Mouse (Mus musculus): ENCODE measurements around the gene Naif1. TPM values are rescaled to one million over a fixed set of nuclear protein-coding genes. Genes with fewer than 3 reads are reported as not detected.
A peak's percentile ranks its signal among the peaks of the same experiment; 100 is the strongest.

The Naif1 gene
- polyA plus RNA-seq, 1 experiment from 2014 or later, result 5.8 TPM

DNA sequence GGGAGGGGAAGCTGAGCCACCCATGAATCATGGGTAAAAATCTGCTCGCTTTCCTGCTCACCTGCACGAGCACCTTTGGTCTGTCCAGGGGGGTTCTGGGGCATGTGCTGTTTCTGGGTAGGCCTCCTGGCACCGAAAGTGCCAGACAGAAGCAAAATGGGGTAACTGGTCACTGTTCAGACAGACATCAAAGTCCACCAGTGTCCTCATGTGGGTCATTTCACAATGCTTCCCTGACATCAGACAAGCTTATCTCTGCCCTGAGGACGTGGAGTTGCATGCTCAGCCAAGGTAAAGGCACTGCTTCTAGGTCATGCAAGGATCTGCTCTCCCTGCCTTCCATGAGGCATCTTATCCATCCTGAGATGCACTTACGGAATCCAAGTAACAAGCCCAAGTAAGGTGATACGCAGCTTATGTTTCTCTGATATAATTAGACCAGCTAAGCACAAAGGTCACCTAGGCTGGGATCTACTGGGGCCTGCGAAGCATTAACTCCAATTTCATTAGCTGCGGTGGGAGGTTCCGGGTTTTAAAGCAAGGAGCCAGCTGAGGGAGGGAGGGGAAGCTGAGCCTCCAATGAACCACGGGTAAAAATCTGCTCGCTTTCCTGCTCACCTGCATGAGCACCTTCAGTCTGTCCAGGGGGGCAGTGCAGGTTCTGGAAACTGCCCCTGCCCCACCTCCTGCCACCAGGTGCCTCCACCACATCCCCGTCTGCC lies 31.7 kb upstream of the Naif1 start:
- Histone ChIP-seq H3K9me3 (no peaks in the 10 kb centered on the region), H3K4me1 (replicated peaks) (peaks cover 16% of the 10 kb centered on the region), H3K9ac (no peak overlapping the region), H3K36me3 (peaks cover 62% of the 10 kb centered on the region), H3K27me3 (no peaks in the 10 kb centered on the region), H3K4me3 (no peak overlapping the region), H3K27ac (replicated peaks) (no peak overlapping the region), H3K4me2 (no peak overlapping the region)
- ATAC-seq (ENCODE audit: low FRiP score, low read depth), result no peak
- 93% methylated on average over 12 of the region's 12 CpGs for WGBS

DNA sequence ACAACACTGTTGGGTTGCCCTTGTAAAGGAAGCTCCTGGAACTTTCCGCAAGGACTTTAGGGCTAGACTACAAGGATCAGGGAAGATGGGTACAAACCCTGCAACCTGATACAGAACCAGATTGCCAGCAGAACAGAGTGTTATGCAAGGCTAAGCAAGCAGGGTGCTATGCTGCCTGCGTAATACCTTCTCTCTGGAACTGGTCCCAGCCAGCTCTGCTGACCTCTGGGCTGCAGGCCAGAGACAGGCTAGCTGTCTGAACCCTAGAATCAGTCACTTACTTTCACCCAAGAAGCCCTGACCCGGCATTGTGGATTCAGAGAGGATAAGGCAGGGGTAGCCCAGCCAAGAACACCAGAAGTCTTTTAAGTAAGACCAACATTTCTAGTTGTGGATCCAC lies 30.9 kb upstream of the Naif1 start:
- Histone ChIP-seq H3K9ac (no peak overlapping the region), H3K4me1 (replicated peaks) (peaks cover 24% of the 10 kb centered on the region), H3K27ac (replicated peaks) (no peak overlapping the region), H3K9me3 (no peaks in the 10 kb centered on the region), H3K27me3 (no peaks in the 10 kb centered on the region), H3K36me3 (peaks cover 62% of the 10 kb centered on the region), H3K4me2 (no peak overlapping the region), H3K4me3 (no peak overlapping the region)
- 89% methylated on average over 3 of the region's 3 CpGs for WGBS
- no peak for ATAC-seq (ENCODE audit: low FRiP score, low read depth)

DNA sequence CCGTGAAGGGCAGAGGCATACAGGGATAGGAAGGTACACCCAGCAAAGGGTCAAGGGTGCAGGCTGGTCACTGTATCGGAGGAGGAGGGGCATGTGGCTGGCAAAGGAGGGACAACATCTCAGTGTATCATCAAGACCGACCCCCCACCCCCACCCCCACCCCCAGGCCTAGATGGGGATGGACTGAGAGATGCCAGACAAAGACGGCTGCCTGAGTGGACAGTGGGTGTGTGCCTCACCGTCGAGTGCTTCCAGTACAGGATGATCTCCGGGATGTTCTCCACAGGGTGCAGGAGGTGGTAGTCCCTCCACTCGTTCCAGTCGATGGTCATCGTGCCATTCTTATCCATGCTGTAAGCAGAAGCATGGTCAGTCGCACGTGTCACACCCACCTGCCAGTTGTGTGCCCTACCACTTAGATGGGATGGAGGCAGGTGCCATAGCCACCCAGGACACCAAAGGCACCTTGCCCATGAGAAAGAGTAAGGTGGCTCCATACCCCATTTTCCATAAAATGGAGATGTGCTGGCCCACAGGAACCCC lies 30.1 kb upstream of the Naif1 start:
- no peak overlapping the region for H3K4me2 ChIP-seq
- H3K9ac ChIP-seq, result no peak overlapping the region
- H3K36me3 ChIP-seq, result peaks cover 61% of the 10 kb centered on the region
- peaks cover 31% of the 10 kb centered on the region for H3K4me1 ChIP-seq (replicated peaks)
- H3K27ac ChIP-seq (replicated peaks), result no peak overlapping the region
- no peak for ATAC-seq (ENCODE audit: low FRiP score, low read depth)
- H3K4me3 ChIP-seq, result no peak overlapping the region
- H3K27me3 ChIP-seq, result no peaks in the 10 kb centered on the region
- H3K9me3 ChIP-seq, result no peaks in the 10 kb centered on the region
- WGBS, result 89% methylated on average over 12 of the region's 12 CpGs

DNA sequence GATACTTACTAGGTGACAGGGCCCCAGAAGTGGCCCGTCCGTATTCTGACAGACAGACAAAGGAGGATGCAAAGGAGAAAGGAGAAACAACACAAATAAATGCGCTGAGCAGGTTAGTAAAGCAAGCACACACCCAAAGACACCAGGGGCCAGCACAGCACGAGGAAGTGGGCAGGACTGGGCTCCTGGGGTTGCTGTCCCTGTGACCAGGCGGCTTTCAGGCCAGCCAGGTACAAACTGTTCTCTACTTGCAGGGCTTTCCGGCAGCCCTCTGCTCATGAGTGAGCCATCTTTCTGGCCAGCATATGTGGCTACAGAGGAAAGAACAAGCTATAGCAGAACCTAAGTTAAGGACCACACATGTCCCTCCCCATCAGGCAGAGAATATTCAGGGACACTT lies 29.6 kb upstream of the Naif1 start:
- 77% methylated on average over 6 of the region's 6 CpGs for WGBS
- Histone ChIP-seq H3K9ac (no peak overlapping the region), H3K4me3 (no peak overlapping the region), H3K27ac (replicated peaks) (no peak overlapping the region), H3K36me3 (peaks cover 56% of the 10 kb centered on the region), H3K9me3 (no peaks in the 10 kb centered on the region), H3K4me2 (no peak overlapping the region), H3K4me1 (replicated peaks) (peaks cover 33% of the 10 kb centered on the region), H3K27me3 (no peaks in the 10 kb centered on the region)
- no peak for ATAC-seq (ENCODE audit: low FRiP score, low read depth)

DNA sequence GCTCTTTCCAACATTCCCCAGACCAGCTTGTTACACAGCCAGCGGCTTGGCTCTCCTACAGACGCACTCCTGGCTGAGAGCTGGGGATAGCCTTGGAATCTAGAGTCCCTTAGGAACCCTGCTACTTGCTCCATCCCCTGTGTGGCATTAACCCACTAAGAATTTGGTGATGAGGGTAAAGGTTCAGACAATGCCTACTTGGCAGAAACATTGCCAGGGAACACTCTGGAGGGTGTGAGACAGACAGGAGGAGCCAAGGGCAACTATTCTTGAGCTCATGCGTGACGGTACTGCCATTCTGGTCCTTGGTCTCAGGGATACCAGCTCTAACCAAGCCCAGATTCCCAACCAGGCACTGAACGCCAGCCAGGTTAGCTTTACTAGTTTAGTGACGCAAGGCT lies 28.4 kb upstream of the Naif1 start:
- H3K9me3 ChIP-seq, result no peaks in the 10 kb centered on the region
- peaks cover 44% of the 10 kb centered on the region for H3K36me3 ChIP-seq
- peaks cover 36% of the 10 kb centered on the region for H3K4me1 ChIP-seq (replicated peaks)
- H3K4me3 ChIP-seq, result no peak overlapping the region
- no peak for ATAC-seq (ENCODE audit: low FRiP score, low read depth)
- no peak overlapping the region for H3K9ac ChIP-seq
- no peaks in the 10 kb centered on the region for H3K27me3 ChIP-seq
- H3K27ac ChIP-seq (replicated peaks), result no peak overlapping the region
- 92% methylated on average over 6 of the region's 6 CpGs for WGBS
- H3K4me2 ChIP-seq, result no peak overlapping the region

DNA sequence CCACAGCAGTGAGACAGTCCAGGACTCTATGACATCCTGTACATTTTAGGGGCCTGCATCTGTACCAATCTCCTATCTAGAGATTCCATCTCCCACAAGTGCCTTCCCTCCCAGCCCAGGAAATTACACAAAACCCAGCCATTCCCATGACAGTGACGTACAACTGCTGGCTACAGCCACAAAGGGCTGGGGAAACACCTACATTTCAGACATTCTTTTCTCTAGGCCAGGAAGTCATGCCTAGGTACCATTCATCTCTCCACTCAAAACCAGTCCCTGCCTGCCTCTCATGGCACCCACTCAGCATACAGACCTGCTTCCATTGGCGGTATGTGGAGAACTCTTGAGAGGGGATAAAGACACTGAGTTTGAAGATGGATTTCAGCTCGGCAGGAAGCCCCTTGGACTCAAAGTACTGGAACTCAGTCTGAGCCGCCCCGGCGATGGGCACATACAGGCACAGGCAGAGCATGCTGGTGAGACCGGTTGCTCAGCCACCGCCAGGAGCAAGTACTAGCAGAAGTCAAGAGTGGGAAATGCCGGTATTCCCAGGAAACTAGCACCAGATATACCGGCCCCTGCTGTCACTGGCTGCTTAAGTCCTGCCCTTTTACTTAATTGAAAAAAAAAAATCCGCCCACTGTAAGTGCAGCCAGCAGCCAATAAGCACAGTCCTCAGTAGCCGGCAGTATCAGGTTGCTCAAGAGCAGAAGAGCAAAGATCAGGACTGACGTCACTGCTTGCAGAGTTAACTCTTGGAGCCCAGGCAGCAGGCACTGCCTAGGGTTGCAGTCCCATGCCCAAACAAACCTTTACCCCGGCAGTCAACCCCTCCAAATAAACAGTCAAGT lies 26.6 kb upstream of the Naif1 start:
- WGBS, result 3% methylated on average over 14 of the region's 14 CpGs
- H3K9me3 ChIP-seq, result no peaks in the 10 kb centered on the region
- peak overlapping the region; percentile 40 for H3K9ac ChIP-seq
- peak overlapping the region; percentile 77 for H3K27ac ChIP-seq (replicated peaks)
- H3K27me3 ChIP-seq, result no peaks in the 10 kb centered on the region
- H3K36me3 ChIP-seq, result peaks cover 26% of the 10 kb centered on the region
- peak overlapping the region; percentile 41 for H3K4me3 ChIP-seq
- peak; percentile 80 for ATAC-seq (ENCODE audit: low FRiP score, low read depth)
- peaks cover 53% of the 10 kb centered on the region for H3K4me1 ChIP-seq (replicated peaks)
- H3K4me2 ChIP-seq, result peak overlapping the region; percentile 67

DNA sequence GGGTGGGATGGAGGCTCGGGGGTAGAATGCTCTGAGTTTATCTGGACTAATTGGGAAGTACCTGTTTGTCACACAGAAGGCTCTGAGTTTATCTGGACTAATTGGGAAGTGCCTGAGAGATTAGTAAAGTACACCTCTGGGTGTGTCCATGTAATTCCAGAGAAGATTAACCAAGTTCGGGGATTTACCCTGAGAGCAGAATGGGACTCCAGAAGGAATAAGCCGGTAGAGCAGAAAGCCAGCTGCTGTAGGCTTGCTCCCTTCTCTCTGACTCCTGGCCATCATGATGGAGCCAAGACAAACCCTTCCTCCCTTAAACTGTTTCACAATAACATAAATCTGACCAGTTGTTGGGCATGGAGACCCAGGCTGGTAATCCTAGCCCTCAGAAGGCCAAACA lies 25.5 kb upstream of the Naif1 start:
- no peaks in the 10 kb centered on the region for H3K27me3 ChIP-seq
- no peak overlapping the region for H3K9ac ChIP-seq
- peaks cover 15% of the 10 kb centered on the region for H3K36me3 ChIP-seq
- H3K4me1 ChIP-seq (replicated peaks), result peaks cover 63% of the 10 kb centered on the region
- H3K9me3 ChIP-seq, result no peaks in the 10 kb centered on the region
- WGBS, result 73% methylated on average over 3 of the region's 3 CpGs
- H3K4me2 ChIP-seq, result 0 out of 2 replicates have a peak overlapping the region, but pooled peaks have one; percentile 67
- ATAC-seq (ENCODE audit: low FRiP score, low read depth), result no peak
- H3K4me3 ChIP-seq, result no peak overlapping the region
- H3K27ac ChIP-seq (replicated peaks), result peak overlapping the region; percentile 77

DNA sequence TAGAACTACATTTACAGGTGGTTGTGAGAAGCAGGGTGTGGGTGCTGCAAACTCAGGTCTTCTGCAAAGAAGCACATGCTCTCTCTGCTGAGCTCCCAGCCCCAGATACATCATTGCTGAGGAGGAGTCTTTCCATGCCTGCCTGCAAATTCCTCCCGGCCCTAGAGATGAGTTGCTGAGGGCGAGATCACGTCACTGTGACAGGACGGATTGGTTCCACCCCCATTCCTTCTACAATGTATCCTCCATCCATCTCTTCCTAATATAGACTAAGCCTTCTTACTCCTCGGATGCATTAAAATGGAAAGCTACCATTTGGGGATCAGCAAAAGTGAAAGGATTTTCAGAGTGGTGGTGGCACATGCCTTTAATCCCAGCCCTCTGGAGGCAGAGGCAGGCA lies 24.7 kb upstream of the Naif1 start:
- ATAC-seq (ENCODE audit: low FRiP score, low read depth), result no peak
- Histone ChIP-seq H3K4me1 (replicated peaks) (peaks cover 71% of the 10 kb centered on the region), H3K27ac (replicated peaks) (no peak overlapping the region)

DNA sequence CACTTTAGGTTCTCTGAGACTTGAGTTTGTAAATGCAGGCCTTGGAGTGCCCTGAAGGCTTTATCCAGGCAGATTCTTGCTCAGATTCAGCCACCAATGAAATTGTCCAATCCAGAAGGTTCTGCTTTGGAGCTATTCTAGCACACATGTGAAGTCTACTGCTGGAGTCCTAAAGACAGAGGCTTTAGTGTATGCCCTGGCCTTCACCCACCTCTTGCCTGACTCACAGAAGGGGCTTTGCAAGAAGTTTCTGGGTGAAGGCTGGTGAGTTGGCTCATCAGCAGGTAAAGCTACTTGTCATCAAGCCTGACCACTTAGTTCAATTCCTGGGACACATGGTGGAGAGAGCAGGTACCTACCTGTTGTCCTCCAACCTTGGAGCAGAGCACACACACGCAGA lies 24.1 kb upstream of the Naif1 start:
- H3K9me3 ChIP-seq, result no peaks in the 10 kb centered on the region
- H3K4me2 ChIP-seq, result no peak overlapping the region
- WGBS, result 94% methylated on average over 1 of the region's 1 CpGs
- peaks cover 71% of the 10 kb centered on the region for H3K4me1 ChIP-seq (replicated peaks)
- no peaks in the 10 kb centered on the region for H3K27me3 ChIP-seq
- no peak overlapping the region for H3K9ac ChIP-seq
- ATAC-seq (ENCODE audit: low FRiP score, low read depth), result no peak
- H3K36me3 ChIP-seq, result peaks cover 1% of the 10 kb centered on the region; the same call in 1 of the 2 replicates
- H3K27ac ChIP-seq (replicated peaks), result no peak overlapping the region
- H3K4me3 ChIP-seq, result no peak overlapping the region

More for the DNA sequence above, 24.7 kb upstream of the Naif1 start:
- H3K9ac ChIP-seq, result no peak overlapping the region
- no peak overlapping the region for H3K4me2 ChIP-seq
- 77% methylated on average over 5 of the region's 5 CpGs for WGBS
- peaks cover 7% of the 10 kb centered on the region for H3K36me3 ChIP-seq
- no peak overlapping the region for H3K4me3 ChIP-seq
- no peaks in the 10 kb centered on the region for H3K27me3 ChIP-seq
- H3K9me3 ChIP-seq, result no peaks in the 10 kb centered on the region

DNA sequence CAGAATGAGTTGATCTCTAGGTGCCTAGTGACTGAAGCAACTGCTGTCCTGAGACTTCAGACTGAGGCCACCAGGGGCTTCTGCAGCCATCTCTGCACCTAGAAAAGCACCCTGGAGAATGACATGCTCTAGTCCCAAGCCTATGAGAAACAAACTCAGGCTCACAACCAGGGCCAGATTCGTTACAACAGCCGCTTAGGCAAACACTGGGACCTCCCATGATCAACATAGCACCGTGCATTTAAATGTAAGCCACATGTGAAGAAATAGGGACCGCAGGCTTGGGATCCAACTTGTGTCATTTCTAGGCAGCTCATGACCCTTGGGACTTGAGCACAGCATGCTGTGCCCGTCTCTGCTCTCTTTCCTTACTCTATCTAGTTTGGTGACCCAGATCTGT lies 22.5 kb upstream of the Naif1 start:
- no peak for ATAC-seq (ENCODE audit: low FRiP score, low read depth)
- 69% methylated on average over 5 of the region's 5 CpGs for WGBS
- peak overlapping the region; percentile 74 for H3K4me2 ChIP-seq
- peak overlapping the region; percentile 94 for H3K27ac ChIP-seq (replicated peaks)
- H3K4me3 ChIP-seq, result peak overlapping the region; percentile 46
- no peaks in the 10 kb centered on the region for H3K27me3 ChIP-seq
- H3K9me3 ChIP-seq, result no peaks in the 10 kb centered on the region
- peaks cover 74% of the 10 kb centered on the region for H3K4me1 ChIP-seq (replicated peaks)
- no peaks in the 10 kb centered on the region for H3K36me3 ChIP-seq
- H3K9ac ChIP-seq, result no peak overlapping the region

DNA sequence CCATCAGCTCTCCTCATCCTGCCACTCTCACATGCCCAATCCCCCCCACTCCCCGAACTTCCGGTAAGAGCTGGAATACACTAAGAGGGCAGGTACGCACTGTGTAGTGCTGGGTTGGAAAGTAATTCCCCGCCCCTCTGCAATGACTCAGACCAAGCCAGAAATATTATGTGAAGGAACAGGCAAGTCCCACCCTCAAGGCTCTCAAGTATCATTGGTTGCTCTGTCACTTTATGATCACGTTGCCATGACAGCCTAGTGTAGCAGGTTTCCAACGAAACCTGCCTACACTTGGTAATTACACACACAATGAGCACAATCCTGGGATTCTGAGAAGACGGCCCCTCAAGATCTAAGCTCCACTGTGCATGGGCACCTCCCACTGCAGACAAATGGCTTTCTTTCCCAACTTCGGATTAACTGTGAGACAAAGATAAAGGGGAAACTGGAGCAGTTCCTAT lies 22.0 kb upstream of the Naif1 start:
- Histone ChIP-seq H3K4me2 (peak overlapping the region; percentile 74), H3K4me1 (replicated peaks) (peaks cover 68% of the 10 kb centered on the region), H3K9me3 (no peaks in the 10 kb centered on the region), H3K27ac (replicated peaks) (peak overlapping the region; percentile 94), H3K4me3 (peak overlapping the region; percentile 46), H3K36me3 (no peaks in the 10 kb centered on the region), H3K9ac (peak overlapping the region; percentile 59), H3K27me3 (no peaks in the 10 kb centered on the region)
- ATAC-seq (ENCODE audit: low FRiP score, low read depth), result peak; percentile 54
- 42% methylated on average over 8 of the region's 8 CpGs for WGBS
